Mouse (Mus musculus) ES-Bruce4 (cell line): ENCODE results near the gene Car15. TPM values are rescaled to one million over a fixed set of nuclear protein-coding genes. Genes with fewer than 3 reads are reported as not detected.

ENCODE experiments used
- H3K27ac ChIP-seq: 2 replicates; pipeline ENCODE4 v1.5.1; 2012; ENCODE audit warnings: low read length, inconsistent platforms; ENCODE audit not compliant: insufficient read depth
- H3K27me3 ChIP-seq: 2 replicates; pipeline ENCODE4 v1.6.1; 2012; ENCODE audit warnings: mild to moderate bottlenecking, low read length, inconsistent platforms; ENCODE audit not compliant: control insufficient read depth, poor library complexity, insufficient read depth, severe bottlenecking
- H3K36me3 ChIP-seq: 2 replicates; pipeline ENCODE4 v1.6.1; 2012; ENCODE audit warnings: inconsistent platforms, mild to moderate bottlenecking, low read length, moderate library complexity; ENCODE audit not compliant: control insufficient read depth, poor library complexity, insufficient read depth, severe bottlenecking
- H3K4me1 ChIP-seq: one replicate; pipeline ENCODE4 v1.8.1; 2011; ENCODE audit warnings: low read length; ENCODE audit not compliant: control insufficient read depth, insufficient read depth
- H3K4me3 ChIP-seq: 2 replicates; pipeline ENCODE4 v1.5.1; 2011; ENCODE audit warnings: low read depth, mild to moderate bottlenecking, low read length
- H3K9ac ChIP-seq: 2 replicates; pipeline ENCODE4 v1.6.1; 2012; ENCODE audit warnings: low read depth, mild to moderate bottlenecking, inconsistent platforms; ENCODE audit not compliant: poor library complexity, severe bottlenecking
- H3K9me3 ChIP-seq: replicated peaks from 2 replicates; pipeline ENCODE4 v1.6.1; 2012; ENCODE audit warnings: mild to moderate bottlenecking, low read length, inconsistent platforms; ENCODE audit not compliant: control insufficient read depth, poor library complexity, insufficient read depth, severe bottlenecking
- CTCF ChIP-seq: IDR thresholded peaks from one replicate; pipeline ENCODE4 v1.8.1; 2011; ENCODE audit warnings: low read depth, low read length
- EP300 ChIP-seq: IDR thresholded peaks from 2 replicates; pipeline ENCODE4 v1.6.1; 2011; ENCODE audit warnings: low read depth, low read length; ENCODE audit not compliant: insufficient read depth
- POLR2A ChIP-seq: IDR thresholded peaks from one replicate; pipeline ENCODE4 v1.8.1; 2011; ENCODE audit warnings: low read length; ENCODE audit not compliant: insufficient read depth
- polyA plus RNA-seq: library from polyadenylated mRNA; stranded (reverse); fragments of >200 nt; gene quantifications from 2 replicates; pipeline ENCODE4 v1.2.4, GENCODE M21; 2011; ENCODE audit warnings: low read depth; ENCODE audit not compliant: missing spikeins, insufficient read depth, insufficient read length

Car15 gene
- polyA plus RNA-seq, 1 experiment, result not detected

DNA sequence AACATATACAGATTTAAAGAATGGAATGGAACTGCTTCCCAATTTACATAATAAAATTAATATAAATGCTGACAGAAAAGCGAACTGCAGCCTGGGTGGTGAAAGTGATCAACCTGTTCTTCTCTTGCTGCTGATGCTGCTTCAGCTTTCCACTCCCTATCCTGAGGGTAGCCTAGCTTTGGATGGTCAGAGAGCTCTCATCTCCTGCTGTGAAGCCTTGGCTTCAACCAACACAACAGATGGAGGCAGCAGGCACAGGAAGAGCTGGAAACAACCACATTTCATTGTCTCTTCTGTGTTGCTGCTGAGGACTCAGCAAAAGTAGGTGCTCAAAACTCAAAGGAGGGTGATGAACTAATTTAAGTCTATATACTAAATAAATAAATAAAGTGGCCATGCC is 13.7 kb upstream of the Car15 start:
- no peak for TF ChIP-seq CTCF
- no peak for TF ChIP-seq EP300
- no peak for TF ChIP-seq POLR2A
- no peak overlapping the region for H3K4me3 ChIP-seq
- H3K9ac ChIP-seq, result no peak overlapping the region
- peaks cover 20% of the 10 kb centered on the region for H3K36me3 ChIP-seq
- H3K27me3 ChIP-seq, result no peaks in the 10 kb centered on the region
- H3K27ac ChIP-seq, result no peak overlapping the region
- no peaks in the 10 kb centered on the region for H3K9me3 ChIP-seq
- no peaks in the 10 kb centered on the region for H3K4me1 ChIP-seq

GRCm38 (mm10) chr16:17851331-17851730 is 13.2 kb upstream of the Car15 start:
- no peaks in the 10 kb centered on the region for H3K27me3 ChIP-seq
- H3K36me3 ChIP-seq, result peaks cover 14% of the 10 kb centered on the region; the same call in 1 of the 2 replicates
- H3K27ac ChIP-seq, result no peak overlapping the region
- no peaks in the 10 kb centered on the region for H3K4me1 ChIP-seq
- H3K9me3 ChIP-seq, result no peaks in the 10 kb centered on the region
- no peak overlapping the region for H3K9ac ChIP-seq
- TF ChIP-seq EP300 (no peak), CTCF (no peak), POLR2A (no peak)
- H3K4me3 ChIP-seq, result no peak overlapping the region

DNA sequence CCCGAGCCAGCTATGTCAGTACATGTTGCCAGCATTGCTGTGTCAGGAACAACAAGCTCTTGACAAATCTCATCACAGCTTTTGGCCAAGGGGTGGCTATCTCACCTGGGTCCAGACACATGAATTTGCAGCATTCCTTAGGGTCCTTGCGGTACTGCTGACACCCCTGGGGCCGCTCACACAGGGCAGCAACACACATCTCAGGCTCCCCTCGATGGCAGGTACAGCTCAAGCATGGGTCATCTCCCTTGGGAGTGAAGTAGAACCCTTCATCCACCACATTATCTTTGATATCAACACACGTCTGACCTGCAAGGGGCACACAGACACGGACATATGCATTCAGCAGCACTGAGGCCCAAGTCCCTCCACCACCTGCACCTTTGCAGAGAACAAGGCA is 11.3 kb upstream of the Car15 start:
- Histone ChIP-seq H3K27ac (no peak overlapping the region), H3K9me3 (no peaks in the 10 kb centered on the region), H3K36me3 (peaks cover 12% of the 10 kb centered on the region), H3K27me3 (no peaks in the 10 kb centered on the region), H3K4me1 (no peaks in the 10 kb centered on the region), H3K9ac (no peak overlapping the region), H3K4me3 (no peak overlapping the region)
- TF ChIP-seq EP300 (no peak), CTCF (no peak), POLR2A (no peak)

- H3K4me3 ChIP-seq, result no peak overlapping the region
- no peaks in the 10 kb centered on the region for H3K27me3 ChIP-seq
- no peaks in the 10 kb centered on the region for H3K4me1 ChIP-seq
- TF ChIP-seq EP300 (no peak), CTCF (peak; percentile 53)
- no peaks in the 10 kb centered on the region for H3K9me3 ChIP-seq
- no peak overlapping the region for H3K27ac ChIP-seq
- H3K9ac ChIP-seq, result no peak overlapping the region
- H3K36me3 ChIP-seq, result peaks cover 15% of the 10 kb centered on the region
Measured at GRCm38 (mm10) chr16:17848928-17849327, 10.8 kb upstream of the Car15 start.

GRCm38 (mm10) chr16:17848431-17848830 is 10.3 kb upstream of the Car15 start:
- no peak overlapping the region for H3K27ac ChIP-seq
- no peaks in the 10 kb centered on the region for H3K27me3 ChIP-seq
- TF ChIP-seq CTCF, result no peak
- no peak for TF ChIP-seq EP300
- no peaks in the 10 kb centered on the region for H3K9me3 ChIP-seq
- H3K36me3 ChIP-seq, result peaks cover 15% of the 10 kb centered on the region
- H3K4me1 ChIP-seq, result no peaks in the 10 kb centered on the region
- no peak overlapping the region for H3K4me3 ChIP-seq
- H3K9ac ChIP-seq, result no peak overlapping the region

GRCm38 (mm10) chr16:17843701-17844365 is 5.7 kb upstream of the Car15 start:
- H3K4me1 ChIP-seq, result no peaks in the 10 kb centered on the region
- H3K36me3 ChIP-seq, result peaks cover 10% of the 10 kb centered on the region
- H3K4me3 ChIP-seq, result no peak overlapping the region
- H3K9me3 ChIP-seq, result no peaks in the 10 kb centered on the region
- H3K9ac ChIP-seq, result no peak overlapping the region
- TF ChIP-seq EP300, result no peak
- no peak for TF ChIP-seq CTCF
- TF ChIP-seq POLR2A, result no peak
- no peak overlapping the region for H3K27ac ChIP-seq
- H3K27me3 ChIP-seq, result no peaks in the 10 kb centered on the region
